Mouse (Mus musculus): ENCODE results near the gene Med31. TPM values are rescaled to one million over a fixed set of nuclear protein-coding genes. Genes with fewer than 3 reads are reported as not detected.
A peak's percentile ranks its signal among the peaks of the same experiment; 100 is the strongest.

Gene Med31
- 48.1 and 51.4 TPM in 2 replicates for polyA plus RNA-seq (2015; fragmentation: Nextera tagmentation; extraction: Ambion mirVana)

DNA sequence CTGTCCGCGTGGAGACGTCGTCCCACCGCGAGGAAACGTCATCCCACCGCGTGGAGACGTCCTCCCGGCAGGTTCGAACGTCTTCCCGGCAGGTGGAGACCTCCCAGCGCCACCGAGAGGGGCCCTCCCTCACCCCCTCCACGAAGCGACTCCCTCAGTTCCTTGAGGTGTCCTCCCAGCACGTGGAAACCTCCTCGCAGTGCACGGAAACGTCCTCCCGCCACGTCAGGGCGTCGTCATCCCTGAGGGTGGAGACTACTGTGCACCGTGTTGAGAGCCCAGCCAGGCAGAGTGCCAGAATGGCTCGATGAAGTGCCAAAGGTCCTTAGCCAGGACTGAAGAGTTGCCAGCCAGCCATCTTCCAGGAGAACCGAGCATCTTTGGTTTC, at the start of gene Med31:
TSS of gene Med31 (minus strand) at position 183 of the 388 bp plus-strand sequence.
- no peaks in the 10 kb centered on the region for H3K9me3 ChIP-seq (ENCODE audit: control insufficient read depth, low read length)
- H3K4me2 ChIP-seq (ENCODE audit: low read depth, low read length), result peak within 1 kb of the TSS; percentile 97
- under 1% methylated on average over 29 of the region's 29 CpGs for WGBS
- H3K4me3 ChIP-seq (ENCODE audit: low read length), result peak within 1 kb of the TSS; percentile 88
- H3K36me3 ChIP-seq (ENCODE audit: control insufficient read depth, insufficient read depth, low read length), result peaks cover 11% of the 10 kb centered on the region
- H3K27me3 ChIP-seq (ENCODE audit: control insufficient read depth, insufficient read depth, low read depth, low read length), result no peaks in the 10 kb centered on the region
- peak within 1 kb of the TSS; percentile 67 for H3K27ac ChIP-seq (ENCODE audit: low read length)
- H3K9ac ChIP-seq (ENCODE audit: low read length), result peak within 1 kb of the TSS; percentile 75
- peaks cover 15% of the 10 kb centered on the region; the same call in 1 of the 2 replicates for H3K4me1 ChIP-seq (replicated peaks; ENCODE audit: control insufficient read depth, insufficient read depth, low read length)
- peak; percentile 75 for ATAC-seq (ENCODE audit: low read depth)

- H3K27ac ChIP-seq (ENCODE audit: low read length), result no peak overlapping the region
- no peaks in the 10 kb centered on the region for H3K36me3 ChIP-seq (ENCODE audit: control insufficient read depth, insufficient read depth, low read length)
- H3K4me3 ChIP-seq (ENCODE audit: low read length), result no peak overlapping the region
- 65% methylated on average over 2 of the region's 2 CpGs for WGBS
- no peaks in the 10 kb centered on the region for H3K9me3 ChIP-seq (ENCODE audit: control insufficient read depth, low read length)
- no peaks in the 10 kb centered on the region for H3K4me1 ChIP-seq (replicated peaks; ENCODE audit: control insufficient read depth, insufficient read depth, low read length)
- no peaks in the 10 kb centered on the region for H3K27me3 ChIP-seq (ENCODE audit: control insufficient read depth, insufficient read depth, low read depth, low read length)
- H3K9ac ChIP-seq (ENCODE audit: low read length), result no peak overlapping the region
- no peak for ATAC-seq (ENCODE audit: low read depth)
- H3K4me2 ChIP-seq (ENCODE audit: low read depth, low read length), result no peak overlapping the region
These were observed 41.0 kb upstream of the Med31 start for GRCm38 (mm10) chr11:72256441-72256840.

DNA sequence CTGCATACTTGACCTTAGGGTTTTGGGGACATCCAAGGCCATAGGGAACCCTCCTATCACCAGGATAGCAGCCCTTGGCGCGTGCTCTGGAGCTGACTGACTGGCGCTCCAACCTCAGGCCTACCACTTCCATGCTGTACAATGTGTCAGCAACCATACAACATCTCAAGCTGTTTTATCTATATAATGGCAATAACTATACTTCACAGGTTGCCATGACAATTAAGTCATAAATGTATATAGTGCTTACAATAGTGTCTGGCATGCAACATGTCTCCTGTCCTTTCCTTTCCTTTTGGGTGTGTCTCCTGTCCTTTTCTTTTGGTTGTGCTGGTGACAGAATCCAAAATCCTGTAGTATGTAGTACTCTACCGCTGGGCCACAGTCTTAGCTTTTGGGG, 40.2 kb upstream of the Med31 start:
- Histone ChIP-seq H3K36me3 (ENCODE audit: control insufficient read depth, insufficient read depth, low read length) (no peaks in the 10 kb centered on the region), H3K4me3 (ENCODE audit: low read length) (no peak overlapping the region), H3K4me1 (replicated peaks; ENCODE audit: control insufficient read depth, insufficient read depth, low read length) (no peaks in the 10 kb centered on the region), H3K9ac (ENCODE audit: low read length) (no peak overlapping the region), H3K27ac (ENCODE audit: low read length) (no peak overlapping the region), H3K9me3 (ENCODE audit: control insufficient read depth, low read length) (no peaks in the 10 kb centered on the region), H3K4me2 (ENCODE audit: low read depth, low read length) (no peak overlapping the region), H3K27me3 (ENCODE audit: control insufficient read depth, insufficient read depth, low read depth, low read length) (no peaks in the 10 kb centered on the region)
- WGBS, result 82% methylated on average over 4 of the region's 4 CpGs
- ATAC-seq (ENCODE audit: low read depth), result no peak

- no peak for ATAC-seq (ENCODE audit: low read depth)
- Histone ChIP-seq H3K36me3 (ENCODE audit: control insufficient read depth, insufficient read depth, low read length) (no peaks in the 10 kb centered on the region), H3K27me3 (ENCODE audit: control insufficient read depth, insufficient read depth, low read depth, low read length) (no peaks in the 10 kb centered on the region), H3K4me2 (ENCODE audit: low read depth, low read length) (no peak overlapping the region), H3K4me3 (ENCODE audit: low read length) (no peak overlapping the region), H3K9ac (ENCODE audit: low read length) (no peak overlapping the region), H3K9me3 (ENCODE audit: control insufficient read depth, low read length) (no peaks in the 10 kb centered on the region), H3K27ac (ENCODE audit: low read length) (no peak overlapping the region), H3K4me1 (replicated peaks; ENCODE audit: control insufficient read depth, insufficient read depth, low read length) (no peaks in the 10 kb centered on the region)
- 77% methylated on average over 8 of the region's 8 CpGs for WGBS
These were observed 29.9 kb upstream of the Med31 start for GRCm38 (mm10) chr11:72245196-72245753.

GRCm38 (mm10) chr11:72240062-72240860, 24.9 kb upstream of the Med31 start:
- Histone ChIP-seq H3K27ac (ENCODE audit: low read length) (no peak overlapping the region), H3K4me3 (ENCODE audit: low read length) (no peak overlapping the region), H3K4me1 (replicated peaks; ENCODE audit: control insufficient read depth, insufficient read depth, low read length) (no peaks in the 10 kb centered on the region), H3K9me3 (ENCODE audit: control insufficient read depth, low read length) (no peaks in the 10 kb centered on the region), H3K4me2 (ENCODE audit: low read depth, low read length) (no peak overlapping the region), H3K27me3 (ENCODE audit: control insufficient read depth, insufficient read depth, low read depth, low read length) (no peaks in the 10 kb centered on the region), H3K9ac (ENCODE audit: low read length) (no peak overlapping the region), H3K36me3 (ENCODE audit: control insufficient read depth, insufficient read depth, low read length) (no peaks in the 10 kb centered on the region)
- no peak for ATAC-seq (ENCODE audit: low read depth)
- WGBS, result 61% methylated on average over 4 of the region's 4 CpGs

- ATAC-seq (ENCODE audit: low read depth), result no peak
- no peak overlapping the region for H3K4me2 ChIP-seq (ENCODE audit: low read depth, low read length)
- WGBS, result 47% methylated on average over 5 of the region's 5 CpGs
- no peaks in the 10 kb centered on the region for H3K9me3 ChIP-seq (ENCODE audit: control insufficient read depth, low read length)
- H3K27me3 ChIP-seq (ENCODE audit: control insufficient read depth, insufficient read depth, low read depth, low read length), result no peaks in the 10 kb centered on the region
- no peaks in the 10 kb centered on the region for H3K36me3 ChIP-seq (ENCODE audit: control insufficient read depth, insufficient read depth, low read length)
- no peak overlapping the region for H3K4me3 ChIP-seq (ENCODE audit: low read length)
- no peak overlapping the region for H3K9ac ChIP-seq (ENCODE audit: low read length)
- no peaks in the 10 kb centered on the region for H3K4me1 ChIP-seq (replicated peaks; ENCODE audit: control insufficient read depth, insufficient read depth, low read length)
- no peak overlapping the region for H3K27ac ChIP-seq (ENCODE audit: low read length)
These were observed 18.6 kb upstream of the Med31 start for GRCm38 (mm10) chr11:72234013-72234412.

- Histone ChIP-seq H3K27ac (ENCODE audit: low read length) (no peak overlapping the region), H3K4me1 (replicated peaks; ENCODE audit: control insufficient read depth, insufficient read depth, low read length) (no peaks in the 10 kb centered on the region), H3K36me3 (ENCODE audit: control insufficient read depth, insufficient read depth, low read length) (no peaks in the 10 kb centered on the region), H3K4me2 (ENCODE audit: low read depth, low read length) (no peak overlapping the region), H3K9me3 (ENCODE audit: control insufficient read depth, low read length) (no peaks in the 10 kb centered on the region), H3K27me3 (ENCODE audit: control insufficient read depth, insufficient read depth, low read depth, low read length) (no peaks in the 10 kb centered on the region), H3K4me3 (ENCODE audit: low read length) (no peak overlapping the region), H3K9ac (ENCODE audit: low read length) (no peak overlapping the region)
- WGBS, result 56% methylated on average over 1 of the region's 1 CpGs
- no peak for ATAC-seq (ENCODE audit: low read depth)
These were observed 17.6 kb upstream of the Med31 start for GRCm38 (mm10) chr11:72232991-72233390.

DNA sequence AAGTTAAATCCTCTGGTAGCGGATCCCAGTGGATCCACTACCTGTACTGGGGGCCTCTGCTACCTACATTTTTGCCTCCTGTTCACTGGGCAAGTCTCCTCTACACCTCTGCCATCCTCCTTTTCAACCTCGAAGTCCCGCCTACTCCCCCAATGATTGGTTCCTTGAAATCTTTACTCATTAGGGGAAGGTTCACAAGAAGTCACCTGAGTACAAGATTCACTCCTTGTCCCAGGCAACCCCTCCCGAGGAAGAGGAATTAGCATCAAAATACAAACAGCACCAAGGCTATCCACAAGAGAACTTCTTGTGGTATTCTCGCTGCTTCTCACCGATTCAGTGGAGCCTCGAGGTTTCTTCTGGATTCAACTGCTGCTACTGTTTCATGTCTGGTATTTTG, 16.7 kb upstream of the Med31 start:
- H3K27ac ChIP-seq (ENCODE audit: low read length), result no peak overlapping the region
- H3K4me3 ChIP-seq (ENCODE audit: low read length), result no peak overlapping the region
- H3K27me3 ChIP-seq (ENCODE audit: control insufficient read depth, insufficient read depth, low read depth, low read length), result no peaks in the 10 kb centered on the region
- ATAC-seq (ENCODE audit: low read depth), result no peak
- H3K9ac ChIP-seq (ENCODE audit: low read length), result no peak overlapping the region
- no peaks in the 10 kb centered on the region for H3K4me1 ChIP-seq (replicated peaks; ENCODE audit: control insufficient read depth, insufficient read depth, low read length)
- WGBS, result 82% methylated on average over 7 of the region's 7 CpGs
- H3K4me2 ChIP-seq (ENCODE audit: low read depth, low read length), result no peak overlapping the region
- no peaks in the 10 kb centered on the region for H3K9me3 ChIP-seq (ENCODE audit: control insufficient read depth, low read length)
- no peaks in the 10 kb centered on the region for H3K36me3 ChIP-seq (ENCODE audit: control insufficient read depth, insufficient read depth, low read length)

DNA sequence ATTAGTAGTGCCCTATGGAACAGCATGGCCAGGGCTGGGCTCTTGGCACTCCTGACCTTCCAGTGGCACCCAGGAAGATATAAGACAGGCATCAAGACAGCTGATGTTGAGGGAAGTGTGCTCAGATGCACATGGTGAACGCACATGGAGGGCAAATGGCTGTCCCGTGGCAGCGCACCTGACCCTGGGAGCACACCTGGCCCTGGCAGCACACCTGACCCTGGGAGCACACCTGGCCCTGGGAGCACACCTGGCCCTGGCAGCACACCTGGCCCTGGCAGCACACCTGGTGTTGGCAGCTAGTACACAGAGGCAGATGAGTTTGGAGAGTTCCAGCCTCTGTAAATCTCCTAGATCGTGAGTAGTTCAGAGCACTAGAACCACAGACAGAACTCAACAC, 13.1 kb upstream of the Med31 start:
- 88% methylated on average over 4 of the region's 4 CpGs for WGBS
- no peak overlapping the region for H3K27ac ChIP-seq (ENCODE audit: low read length)

More for the DNA sequence above, 13.1 kb upstream of the Med31 start:
- no peak for ATAC-seq (ENCODE audit: low read depth)
- Histone ChIP-seq H3K4me2 (ENCODE audit: low read depth, low read length) (no peak overlapping the region), H3K9me3 (ENCODE audit: control insufficient read depth, low read length) (no peaks in the 10 kb centered on the region), H3K4me1 (replicated peaks; ENCODE audit: control insufficient read depth, insufficient read depth, low read length) (no peaks in the 10 kb centered on the region), H3K27me3 (ENCODE audit: control insufficient read depth, insufficient read depth, low read depth, low read length) (no peaks in the 10 kb centered on the region), H3K9ac (ENCODE audit: low read length) (no peak overlapping the region), H3K4me3 (ENCODE audit: low read length) (no peak overlapping the region), H3K36me3 (ENCODE audit: control insufficient read depth, insufficient read depth, low read length) (no peaks in the 10 kb centered on the region)
